Mouse (Mus musculus) adrenal gland, adult 8-10 months (tissue): Measurements from ENCODE around the gene Olfr1265. TPM values are rescaled to one million over a fixed set of nuclear protein-coding genes. Genes with fewer than 3 reads are reported as not detected.

Experiments used
- DNase-seq: peaks from one replicate; pipeline ENCODE4 v3.0.0; 2022
- total RNA-seq, 4 experiments: library from RNA; stranded (reverse); gene quantifications; 2 replicates each; pipeline ENCODE4 v1.2.4; 2022

The Olfr1265 gene
- not detected for total RNA-seq

GRCm38 (mm10) chr2:90035037-90035436 is at the start of gene Olfr1265:
Olfr1265 (plus strand) TSS chr2:90035337.
- DNase-seq: no peak

DNA sequence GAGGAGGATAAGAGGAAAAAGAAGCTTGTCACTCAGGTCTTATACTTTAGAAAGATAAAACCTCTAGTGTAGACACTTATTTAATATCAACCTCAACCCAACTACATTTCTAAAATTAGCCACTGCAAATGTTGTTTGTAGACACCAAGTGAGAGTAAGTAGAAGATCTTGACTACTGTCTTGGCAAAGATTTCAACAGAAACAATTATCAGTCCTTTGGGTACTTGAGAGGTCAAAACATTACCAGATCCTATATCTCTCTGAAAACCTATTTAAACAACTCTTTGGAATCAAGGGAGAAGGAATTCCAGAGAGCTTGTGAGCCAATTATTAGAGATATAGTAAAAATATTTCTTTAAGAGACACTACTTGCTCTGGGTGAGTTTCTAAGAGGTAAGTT is 44.2 kb upstream of the Olfr1265 start, which contains the start of gene Olfr1261:
TSS of gene Olfr1261 (plus strand) at position 301 of the 400 bp plus-strand sequence.
- DNase-seq: no peak

DNA sequence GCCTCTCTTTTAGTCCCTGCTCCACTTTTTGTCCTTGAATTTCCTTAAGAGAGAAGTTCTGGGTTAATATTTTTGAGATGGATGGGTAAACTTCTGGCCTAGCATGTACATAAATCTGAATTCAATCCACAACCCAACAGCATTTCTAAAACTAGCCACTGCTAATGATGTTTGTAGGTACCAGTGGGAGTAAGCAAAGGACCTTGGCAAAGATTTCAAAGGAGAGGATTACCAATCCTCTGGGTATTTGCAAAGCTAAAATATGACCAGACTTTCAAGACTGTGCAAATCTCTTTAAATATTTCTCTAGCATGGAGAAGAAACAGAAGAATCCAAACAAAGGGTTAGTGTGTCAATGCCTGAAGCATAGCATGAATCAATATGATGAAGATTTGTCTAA is 35.3 kb upstream of the Olfr1265 start, which contains the start of gene Olfr1262:
TSS of gene Olfr1262 (plus strand) at position 301 of the 400 bp plus-strand sequence.
- no peak for DNase-seq

GRCm38 (mm10) chr2:90011831-90012230 is 23.3 kb upstream of the Olfr1265 start, which contains the start of gene Olfr1263:
Olfr1263 (plus strand) TSS chr2:90012131.
- no peak for DNase-seq

GRCm38 (mm10) chr2:90025477-90025876 is 9.7 kb upstream of the Olfr1265 start, which contains the start of gene Olfr1264:
Olfr1264 (minus strand) TSS chr2:90025577.
- no peak for DNase-seq

GRCm38 (mm10) chr2:90063494-90063893 is 28.4 kb downstream of the Olfr1265 start, which contains the start of gene Olfr140:
Olfr140 (minus strand) TSS chr2:90063594.
- no peak for DNase-seq

- DNase-seq: no peak
Observed at GRCm38 (mm10) chr2:90070065-90070464, 34.9 kb downstream of the Olfr1265 start.

Other genes with a start within 250 kb of the Olfr1265 start
- not detected for gene Olfr1254, start 241.7 kb upstream of the Olfr1265 start, total RNA-seq
- gene Olfr1255, start 223.3 kb upstream of the Olfr1265 start, total RNA-seq: not detected
- not detected for gene Olfr1256, start 193.8 kb upstream of the Olfr1265 start, total RNA-seq
- gene Olfr48, start 187.1 kb upstream of the Olfr1265 start, total RNA-seq: not detected
- not detected for gene Olfr1257, start 156.9 kb upstream of the Olfr1265 start, total RNA-seq
- not detected for gene Olfr1258, start 108.0 kb upstream of the Olfr1265 start, total RNA-seq
- not detected for gene Olfr1259, start 86.7 kb upstream of the Olfr1265 start, total RNA-seq
- not detected for gene Olfr1260, start 61.0 kb upstream of the Olfr1265 start, total RNA-seq
- not detected for gene Olfr1261, start 44.1 kb upstream of the Olfr1265 start, total RNA-seq
- not detected for gene Olfr1262, start 35.2 kb upstream of the Olfr1265 start, total RNA-seq
- gene Olfr1263, start 23.2 kb upstream of the Olfr1265 start, total RNA-seq: not detected
- not detected for gene Olfr1264, start 9.8 kb upstream of the Olfr1265 start, total RNA-seq
- not detected for gene Olfr140, start 28.3 kb downstream of the Olfr1265 start, total RNA-seq
- not detected for gene Olfr1269, start 86.1 kb downstream of the Olfr1265 start, total RNA-seq
- gene Olfr32, start 107.0 kb downstream of the Olfr1265 start, total RNA-seq: not detected
- gene Olfr1270, start 117.8 kb downstream of the Olfr1265 start, total RNA-seq: not detected
- under 1 TPM in 1 of 4 experiments, not detected in 3; 0.11 TPM for gene Olfr1506, start 189.2 kb downstream of the Olfr1265 start, total RNA-seq
- not detected for gene Olfr142, start 222.3 kb downstream of the Olfr1265 start, total RNA-seq
- gene Olfr1271, start 235.7 kb downstream of the Olfr1265 start, total RNA-seq: not detected